Mouse (Mus musculus): ENCODE results near the gene Snu13. TPM values are rescaled to one million over a fixed set of nuclear protein-coding genes. Genes with fewer than 3 reads are reported as not detected.

The Snu13 gene
- polyA plus RNA-seq, 1 experiment from 2014 or later: 246 TPM

DNA sequence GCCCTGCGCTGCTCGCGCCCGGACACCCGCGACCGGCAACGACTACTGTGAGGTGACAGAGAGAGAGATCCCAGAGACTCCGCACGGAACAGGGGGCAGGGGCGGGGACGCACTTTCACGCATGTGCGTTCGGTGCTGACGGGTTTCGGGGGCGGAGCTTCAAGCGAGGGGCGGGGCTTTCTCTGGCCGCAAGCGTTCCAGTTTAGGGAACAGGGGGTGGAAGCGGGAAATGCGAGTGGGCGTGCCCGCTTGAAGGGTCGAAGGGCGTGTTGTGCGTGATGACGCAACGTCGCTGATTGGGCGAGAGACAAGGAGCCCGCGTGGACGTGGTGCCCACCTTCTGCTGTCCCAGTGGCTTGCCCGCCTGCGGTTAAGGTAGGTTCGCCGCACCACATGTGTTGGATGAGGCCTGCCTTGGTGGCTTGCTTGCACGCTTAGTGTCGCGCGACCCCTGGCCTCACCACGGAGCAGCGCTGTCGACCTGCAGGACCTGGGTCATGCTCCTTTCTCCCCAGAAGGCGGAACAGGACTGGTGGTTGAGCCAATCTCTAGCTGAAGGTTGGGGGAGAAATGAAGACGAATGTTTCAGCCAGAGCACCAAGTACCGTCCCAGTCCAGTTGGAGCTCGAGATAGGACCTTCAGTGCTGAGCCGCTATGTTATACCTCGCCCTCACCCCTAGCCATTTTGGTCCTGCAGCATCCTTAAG, 31.1 kb downstream of the Snu13 start:
- peak overlapping the region; percentile 87 for H3K9ac ChIP-seq (ENCODE audit: low read depth, low read length)
- under 1% methylated on average over 53 of the region's 53 CpGs for WGBS
- H3K9me3 ChIP-seq (ENCODE audit: control insufficient read depth, low read length): no peaks in the 10 kb centered on the region
- peaks cover 9% of the 10 kb centered on the region for H3K4me1 ChIP-seq (ENCODE audit: control insufficient read depth, insufficient read depth, low read length)
- peak overlapping the region; percentile 96 for H3K4me3 ChIP-seq (ENCODE audit: low read length)
- peak; percentile 97 for ATAC-seq
- H3K36me3 ChIP-seq (ENCODE audit: control insufficient read depth, insufficient read depth, low read length): 0 out of 2 replicates have a peak, but pooled peaks cover 2% of the 10 kb centered on the region
- H3K27me3 ChIP-seq (replicated peaks; ENCODE audit: control insufficient read depth, insufficient read depth, low read length): no peaks in the 10 kb centered on the region
- H3K27ac ChIP-seq (ENCODE audit: low read length): peak overlapping the region; percentile 77
- peak overlapping the region; percentile 94 for H3K4me2 ChIP-seq (ENCODE audit: low read depth, low read length)

- Histone ChIP-seq H3K4me1 (ENCODE audit: control insufficient read depth, insufficient read depth, low read length) (peaks cover 9% of the 10 kb centered on the region), H3K27ac (ENCODE audit: low read length) (peak overlapping the region; percentile 77), H3K9me3 (ENCODE audit: control insufficient read depth, low read length) (no peaks in the 10 kb centered on the region), H3K27me3 (replicated peaks; ENCODE audit: control insufficient read depth, insufficient read depth, low read length) (no peaks in the 10 kb centered on the region), H3K9ac (ENCODE audit: low read depth, low read length) (peak overlapping the region; percentile 87), H3K4me3 (ENCODE audit: low read length) (peak overlapping the region; percentile 96), H3K4me2 (ENCODE audit: low read depth, low read length) (peak overlapping the region; percentile 94), H3K36me3 (ENCODE audit: control insufficient read depth, insufficient read depth, low read length) (0 out of 2 replicates have a peak, but pooled peaks cover 2% of the 10 kb centered on the region)
- 1% methylated on average over 38 of the region's 39 CpGs for WGBS
- peak; percentile 7 for ATAC-seq
Measured at GRCm38 (mm10) chr15:82015392-82016100, 31.9 kb downstream of the Snu13 start.

- Histone ChIP-seq H3K4me2 (ENCODE audit: low read depth, low read length) (peak overlapping the region; percentile 94), H3K27me3 (replicated peaks; ENCODE audit: control insufficient read depth, insufficient read depth, low read length) (no peaks in the 10 kb centered on the region), H3K36me3 (ENCODE audit: control insufficient read depth, insufficient read depth, low read length) (0 out of 2 replicates have a peak, but pooled peaks cover 2% of the 10 kb centered on the region), H3K9ac (ENCODE audit: low read depth, low read length) (peak overlapping the region; percentile 87), H3K9me3 (ENCODE audit: control insufficient read depth, low read length) (no peaks in the 10 kb centered on the region), H3K4me3 (ENCODE audit: low read length) (peak overlapping the region; percentile 96), H3K27ac (ENCODE audit: low read length) (peak overlapping the region; percentile 77), H3K4me1 (ENCODE audit: control insufficient read depth, insufficient read depth, low read length) (peaks cover 9% of the 10 kb centered on the region)
- WGBS: 19% methylated on average over 9 of the region's 9 CpGs
- ATAC-seq: no peak
Measured at GRCm38 (mm10) chr15:82014745-82015391, 32.5 kb downstream of the Snu13 start.

DNA sequence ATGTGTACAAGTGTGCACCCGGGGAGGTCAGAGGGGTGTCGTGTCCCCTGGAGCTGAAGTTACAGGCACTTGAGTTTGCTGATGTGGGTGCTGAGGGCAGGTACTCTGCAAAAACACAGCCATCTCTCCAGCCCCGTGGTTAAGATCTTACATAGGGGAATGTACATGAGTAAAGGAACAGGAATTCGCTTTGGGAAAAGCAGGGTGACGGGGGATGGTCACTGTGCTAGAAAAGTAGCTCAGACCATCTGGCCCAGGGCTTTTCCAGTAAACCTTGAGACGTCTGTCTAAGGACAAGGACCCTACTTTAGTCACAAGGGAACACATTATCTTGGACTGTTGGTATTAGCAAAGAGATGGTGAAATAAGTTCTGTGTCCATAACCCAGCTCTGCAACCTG, 35.5 kb downstream of the Snu13 start:
- Histone ChIP-seq H3K27me3 (replicated peaks; ENCODE audit: control insufficient read depth, insufficient read depth, low read length) (no peaks in the 10 kb centered on the region), H3K9me3 (ENCODE audit: control insufficient read depth, low read length) (no peaks in the 10 kb centered on the region), H3K9ac (ENCODE audit: low read depth, low read length) (no peak overlapping the region), H3K36me3 (ENCODE audit: control insufficient read depth, insufficient read depth, low read length) (no peaks in the 10 kb centered on the region), H3K27ac (ENCODE audit: low read length) (no peak overlapping the region), H3K4me2 (ENCODE audit: low read depth, low read length) (no peak overlapping the region), H3K4me3 (ENCODE audit: low read length) (no peak overlapping the region), H3K4me1 (ENCODE audit: control insufficient read depth, insufficient read depth, low read length) (peaks cover 9% of the 10 kb centered on the region)
- 87% methylated on average over 6 of the region's 6 CpGs for WGBS
- ATAC-seq: no peak

DNA sequence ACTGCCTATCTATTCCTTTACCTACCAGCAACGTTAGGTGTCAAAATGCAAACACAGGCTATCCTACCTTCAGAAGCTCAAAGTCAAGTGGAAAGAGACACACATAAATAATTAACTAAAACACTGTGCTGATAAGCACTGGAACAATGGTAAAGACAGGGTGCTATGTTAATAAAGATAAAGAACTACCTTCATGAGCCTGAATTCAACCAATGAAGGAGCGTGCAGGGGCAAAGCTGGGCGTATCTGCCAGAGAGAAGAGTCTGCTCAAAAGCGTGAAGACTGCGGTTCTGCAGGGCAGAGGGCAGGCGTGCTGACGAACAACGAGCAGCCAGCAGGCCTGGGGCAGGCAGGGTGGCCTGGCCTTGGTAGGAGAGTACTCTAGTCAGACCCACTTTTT, 43.1 kb downstream of the Snu13 start:
- H3K9ac ChIP-seq (ENCODE audit: low read depth, low read length): no peak overlapping the region
- peaks cover 6% of the 10 kb centered on the region; the same call in 1 of the 2 replicates for H3K4me1 ChIP-seq (ENCODE audit: control insufficient read depth, insufficient read depth, low read length)
- ATAC-seq: peak; percentile 96
- no peaks in the 10 kb centered on the region; the same call in 1 of the 2 replicates for H3K36me3 ChIP-seq (ENCODE audit: control insufficient read depth, insufficient read depth, low read length)
- WGBS: 58% methylated on average over 8 of the region's 8 CpGs
- H3K27me3 ChIP-seq (replicated peaks; ENCODE audit: control insufficient read depth, insufficient read depth, low read length): no peaks in the 10 kb centered on the region
- no peak overlapping the region for H3K4me3 ChIP-seq (ENCODE audit: low read length)
- no peak overlapping the region for H3K4me2 ChIP-seq (ENCODE audit: low read depth, low read length)
- no peaks in the 10 kb centered on the region for H3K9me3 ChIP-seq (ENCODE audit: control insufficient read depth, low read length)
- H3K27ac ChIP-seq (ENCODE audit: low read length): peak overlapping the region; percentile 50

DNA sequence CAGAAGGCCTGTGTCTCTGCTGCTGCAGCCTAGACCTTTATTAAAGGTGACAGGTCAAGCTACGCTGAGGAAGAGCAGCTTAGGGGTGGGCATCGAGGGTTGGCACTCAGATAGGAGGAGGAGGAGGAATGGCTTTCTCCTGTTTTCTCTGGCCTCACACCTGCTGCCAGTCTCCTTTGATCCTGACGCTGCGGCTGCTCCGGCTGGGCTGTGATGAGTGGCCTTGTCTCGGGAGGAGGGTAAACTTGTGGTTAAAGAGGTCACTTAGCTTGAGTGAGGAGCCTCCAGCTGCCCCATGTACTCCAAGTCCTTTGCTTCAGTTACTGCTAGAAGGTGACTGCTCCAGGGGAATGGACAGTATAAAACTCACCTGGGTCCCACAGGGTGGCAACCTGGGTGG, 53.4 kb downstream of the Snu13 start:
- no peaks in the 10 kb centered on the region for H3K9me3 ChIP-seq (ENCODE audit: control insufficient read depth, low read length)
- ATAC-seq: no peak
- no peak overlapping the region for H3K4me3 ChIP-seq (ENCODE audit: low read length)
- no peaks in the 10 kb centered on the region for H3K27me3 ChIP-seq (replicated peaks; ENCODE audit: control insufficient read depth, insufficient read depth, low read length)
- 0 out of 2 replicates have a peak, but pooled peaks cover 11% of the 10 kb centered on the region for H3K4me1 ChIP-seq (ENCODE audit: control insufficient read depth, insufficient read depth, low read length)
- 0 out of 2 replicates have a peak, but pooled peaks cover 3% of the 10 kb centered on the region for H3K36me3 ChIP-seq (ENCODE audit: control insufficient read depth, insufficient read depth, low read length)
- WGBS: 71% methylated on average over 6 of the region's 6 CpGs
- no peak overlapping the region for H3K9ac ChIP-seq (ENCODE audit: low read depth, low read length)
- no peak overlapping the region for H3K4me2 ChIP-seq (ENCODE audit: low read depth, low read length)
- no peak overlapping the region for H3K27ac ChIP-seq (ENCODE audit: low read length)

GRCm38 (mm10) chr15:81990549-81990948, 56.8 kb downstream of the Snu13 start:
- H3K36me3 ChIP-seq (ENCODE audit: control insufficient read depth, insufficient read depth, low read length): 0 out of 2 replicates have a peak, but pooled peaks cover 3% of the 10 kb centered on the region
- H3K4me2 ChIP-seq (ENCODE audit: low read depth, low read length): no peak overlapping the region
- H3K4me1 ChIP-seq (ENCODE audit: control insufficient read depth, insufficient read depth, low read length): 0 out of 2 replicates have a peak, but pooled peaks cover 11% of the 10 kb centered on the region
- H3K4me3 ChIP-seq (ENCODE audit: low read length): no peak overlapping the region
- H3K27me3 ChIP-seq (replicated peaks; ENCODE audit: control insufficient read depth, insufficient read depth, low read length): no peaks in the 10 kb centered on the region
- no peak overlapping the region for H3K27ac ChIP-seq (ENCODE audit: low read length)
- WGBS: 43% methylated on average over 7 of the region's 7 CpGs
- ATAC-seq: peak; percentile 75
- no peaks in the 10 kb centered on the region for H3K9me3 ChIP-seq (ENCODE audit: control insufficient read depth, low read length)
- H3K9ac ChIP-seq (ENCODE audit: low read depth, low read length): no peak overlapping the region
